Mouse (Mus musculus) cerebellum, adult 2 months (tissue): ENCODE results near the gene Art4.

Source experiments
- CTCF ChIP-seq: fragments of 200-500 bp; IDR thresholded peaks from 2 replicates; pipeline ENCODE4 v1.5.1; 2011; ENCODE audit warnings: low read depth, mild to moderate bottlenecking, control low read depth, low read length, moderate library complexity, borderline replicate concordance; ENCODE audit not compliant: insufficient read depth
- POLR2A ChIP-seq: fragments of 200-500 bp; IDR thresholded peaks from 2 replicates; pipeline ENCODE4 v1.6.1; 2011; ENCODE audit warnings: low read length, control low read depth, borderline replicate concordance; ENCODE audit not compliant: insufficient read depth

DNA sequence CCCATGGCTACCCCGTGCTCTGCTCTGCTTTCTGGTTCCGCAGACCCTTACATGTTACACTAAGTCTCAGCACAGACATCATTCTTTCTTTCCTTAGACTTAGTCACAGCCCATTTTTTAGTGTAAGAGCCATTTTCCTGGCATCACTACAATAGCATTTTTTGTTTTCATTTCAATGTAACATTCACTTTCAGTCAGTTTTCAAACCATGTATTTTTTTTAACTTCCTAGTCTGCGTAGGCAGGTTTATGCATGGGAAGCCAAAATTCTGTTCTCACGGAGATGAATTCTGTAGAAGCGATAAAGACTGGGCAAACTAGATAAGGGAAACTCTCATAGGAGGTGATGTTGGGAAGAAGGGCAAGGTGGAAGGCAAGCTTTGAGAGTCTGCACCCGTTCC, 32.0 kb upstream of the Art4 start:
- TF ChIP-seq CTCF (no peak), POLR2A (no peak)
